Mouse (Mus musculus) yolk sac, embryonic 10.5 days (tissue): ENCODE measurements at regions not wholly inside any gene's neighbourhood (a gene's known extent, or its start where the extent isn't known, plus 50 kb on each side); places are given as distances from the start of the nearest gene placed in this dataset.

Experiments
- DNase-seq: peaks from one replicate; pipeline ENCODE4 v3.0.0-alpha.2; 2017; ENCODE audit warnings: low spot score

GRCm38 (mm10) chr19:21214253-21214652, 57.8 kb upstream of the Zfand5 start:
- no peak for DNase-seq

- no peak for DNase-seq
Observed at GRCm38 (mm10) chr19:21193461-21193860, 78.6 kb upstream of the Zfand5 start.

- no peak for DNase-seq
Observed at GRCm38 (mm10) chr19:21192576-21192975, 79.5 kb upstream of the Zfand5 start.

GRCm38 (mm10) chr19:21189216-21189615, 82.9 kb upstream of the Zfand5 start:
- no peak for DNase-seq

GRCm38 (mm10) chr19:21186656-21187055, 85.4 kb upstream of the Zfand5 start:
- DNase-seq: no peak

GRCm38 (mm10) chr19:21186016-21186415, 86.1 kb upstream of the Zfand5 start:
- no peak for DNase-seq

GRCm38 (mm10) chr19:21183028-21183427, 89.0 kb upstream of the Zfand5 start:
- DNase-seq: no peak

GRCm38 (mm10) chr19:21179886-21180285, 92.2 kb upstream of the Zfand5 start:
- DNase-seq: no peak

GRCm38 (mm10) chr19:21175426-21175831, 96.6 kb upstream of the Zfand5 start:
- no peak for DNase-seq

- no peak for DNase-seq
Observed at GRCm38 (mm10) chr19:21174636-21175035, 97.4 kb upstream of the Zfand5 start.

- no peak for DNase-seq
Observed at GRCm38 (mm10) chr19:21173896-21174483, 98.1 kb upstream of the Zfand5 start.

GRCm38 (mm10) chr19:21171191-21171590, 100.9 kb upstream of the Zfand5 start:
- DNase-seq: no peak

- no peak for DNase-seq
Observed at GRCm38 (mm10) chr19:21170785-21171184, 101.3 kb upstream of the Zfand5 start.

GRCm38 (mm10) chr19:21166939-21167338, 105.1 kb upstream of the Zfand5 start:
- no peak for DNase-seq

- no peak for DNase-seq
Observed at GRCm38 (mm10) chr19:21166465-21166860, 105.6 kb upstream of the Zfand5 start.

- DNase-seq: no peak
Observed at GRCm38 (mm10) chr19:21165763-21166464, 106.2 kb upstream of the Zfand5 start.

- DNase-seq: no peak
Observed at GRCm38 (mm10) chr19:21163978-21164377, 108.1 kb upstream of the Zfand5 start.

GRCm38 (mm10) chr19:21160946-21161345, 111.1 kb upstream of the Zfand5 start:
- DNase-seq: peak; percentile 40

- no peak for DNase-seq
Observed at GRCm38 (mm10) chr19:21159189-21160137, 112.6 kb upstream of the Zfand5 start.

- DNase-seq: no peak
Observed at GRCm38 (mm10) chr19:21154162-21154561, 117.9 kb upstream of the Zfand5 start.

- DNase-seq: no peak
Observed at GRCm38 (mm10) chr19:21152027-21152426, 120.1 kb upstream of the Zfand5 start.

- DNase-seq: no peak
Observed at GRCm38 (mm10) chr19:21150849-21151248, 121.2 kb upstream of the Zfand5 start.

GRCm38 (mm10) chr19:21150241-21150640, 121.8 kb upstream of the Zfand5 start:
- DNase-seq: no peak
